Mouse (Mus musculus): ENCODE results near the gene Olfr485. TPM values are rescaled to one million over a fixed set of nuclear protein-coding genes. Genes with fewer than 3 reads are reported as not detected.
"Not testable (repeated sequence)": the region's sequence is repeated elsewhere in the genome, so short reads cannot be mapped to it uniquely, and the experiment has no call there.

The Olfr485 gene
- polyA plus RNA-seq (2012; rRNA removed), result not detected in 2 replicates

DNA sequence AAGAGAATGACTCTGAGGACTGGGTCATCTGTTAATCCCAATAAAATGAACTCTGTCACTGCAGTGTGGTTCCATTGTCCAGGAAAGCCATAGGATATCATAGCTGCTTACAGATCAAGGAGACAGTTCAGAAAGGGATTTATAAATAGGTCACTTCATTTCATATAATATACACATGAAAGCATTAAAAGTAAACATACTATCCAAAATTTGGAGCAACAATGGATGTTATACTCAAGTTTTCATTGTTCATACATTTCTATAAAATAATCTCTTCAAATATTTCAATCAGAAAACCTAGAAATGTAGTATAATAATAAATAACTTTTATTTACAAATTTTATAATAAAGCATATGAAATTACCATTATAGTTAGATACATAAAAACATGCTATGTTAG is at the start of gene Olfr485:
Olfr485 (minus strand) TSS at position 101 of the 400 bp plus-strand sequence.
- Histone ChIP-seq H3K4me3 (ENCODE audit: insufficient read depth, low read depth, low read length) (no peak within 1 kb of the TSS), H3K27me3 (replicated peaks; ENCODE audit: control insufficient read depth, insufficient read depth, low read length) (no peaks in the 10 kb centered on the region), H3K36me3 (ENCODE audit: control insufficient read depth, insufficient read depth, low read length) (no peaks in the 10 kb centered on the region), H3K27ac (ENCODE audit: insufficient read depth, low read depth, low read length) (no peak within 1 kb of the TSS), H3K4me1 (ENCODE audit: control insufficient read depth, insufficient read depth, low read length) (no peaks in the 10 kb centered on the region)
- TF ChIP-seq POLR2A (IDR thresholded peaks at IDR 0.05; ENCODE audit: low read depth, low read length) (no peak), CTCF (conservative IDR thresholded peaks at IDR 0.05; ENCODE audit: insufficient read depth, insufficient read length, low read depth, low read length) (no peak)
- no peak for DNase-seq

DNA sequence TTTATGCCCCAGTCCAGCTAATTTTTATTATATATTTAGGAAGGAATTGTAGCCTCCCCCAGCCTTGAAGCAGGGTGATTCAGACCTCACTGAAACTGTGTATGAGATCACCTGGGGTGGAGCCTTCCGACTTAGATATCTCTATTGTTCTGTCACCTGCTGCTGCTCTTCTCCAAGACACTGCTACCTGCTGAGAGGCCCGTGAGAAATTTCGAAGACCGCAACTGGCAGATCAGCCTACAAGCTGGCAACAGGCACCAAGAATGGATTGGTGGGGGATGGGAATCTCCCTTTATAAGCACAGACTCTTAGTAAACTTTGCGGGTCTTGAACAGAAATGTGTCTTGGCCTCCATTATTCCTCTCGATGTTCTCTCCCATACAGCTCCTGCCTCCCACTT is 37.3 kb upstream of the Olfr485 start:
- no peak overlapping the region for H3K4me3 ChIP-seq (ENCODE audit: insufficient read depth, low read depth, low read length)
- H3K36me3 ChIP-seq (ENCODE audit: control insufficient read depth, insufficient read depth, low read length), result no peaks in the 10 kb centered on the region
- TF ChIP-seq CTCF (conservative IDR thresholded peaks at IDR 0.05; ENCODE audit: insufficient read depth, insufficient read length, low read depth, low read length) (no peak), POLR2A (IDR thresholded peaks at IDR 0.05; ENCODE audit: low read depth, low read length) (no peak)
- no peaks in the 10 kb centered on the region for H3K27me3 ChIP-seq (replicated peaks; ENCODE audit: control insufficient read depth, insufficient read depth, low read length)
- DNase-seq, result no peak
- no peak overlapping the region for H3K27ac ChIP-seq (ENCODE audit: insufficient read depth, low read depth, low read length)
- WGBS, result 73% methylated on average over 6 of the region's 6 CpGs
- no peaks in the 10 kb centered on the region for H3K4me1 ChIP-seq (ENCODE audit: control insufficient read depth, insufficient read depth, low read length)

DNA sequence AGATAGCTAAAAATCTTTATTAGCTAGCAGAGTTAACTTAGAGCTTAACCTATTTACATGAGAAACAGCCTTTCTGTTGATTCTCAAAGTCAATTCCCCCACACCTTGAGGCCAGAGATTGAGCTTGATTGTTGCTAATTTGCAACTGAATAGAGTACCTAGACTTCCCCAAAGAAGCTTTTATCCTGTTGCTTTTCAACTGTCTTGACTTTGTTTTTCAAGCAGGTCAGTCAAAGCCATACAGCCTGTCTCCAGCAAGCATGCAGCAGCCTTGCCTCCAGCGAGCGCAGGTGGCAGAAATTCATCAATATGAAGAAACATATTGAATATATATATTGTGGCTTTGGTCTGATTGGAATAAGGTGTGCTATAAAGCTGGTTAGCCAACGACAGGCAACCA is 36.7 kb upstream of the Olfr485 start:
- H3K36me3 ChIP-seq (ENCODE audit: control insufficient read depth, insufficient read depth, low read length); H3K27me3 ChIP-seq (replicated peaks; ENCODE audit: control insufficient read depth, insufficient read depth, low read length); H3K4me3 ChIP-seq (ENCODE audit: insufficient read depth, low read depth, low read length); H3K27ac ChIP-seq (ENCODE audit: insufficient read depth, low read depth, low read length); H3K4me1 ChIP-seq (ENCODE audit: control insufficient read depth, insufficient read depth, low read length); DNase-seq: not testable (repeated sequence)
- WGBS, result 57% methylated on average over 3 of the region's 3 CpGs

DNA sequence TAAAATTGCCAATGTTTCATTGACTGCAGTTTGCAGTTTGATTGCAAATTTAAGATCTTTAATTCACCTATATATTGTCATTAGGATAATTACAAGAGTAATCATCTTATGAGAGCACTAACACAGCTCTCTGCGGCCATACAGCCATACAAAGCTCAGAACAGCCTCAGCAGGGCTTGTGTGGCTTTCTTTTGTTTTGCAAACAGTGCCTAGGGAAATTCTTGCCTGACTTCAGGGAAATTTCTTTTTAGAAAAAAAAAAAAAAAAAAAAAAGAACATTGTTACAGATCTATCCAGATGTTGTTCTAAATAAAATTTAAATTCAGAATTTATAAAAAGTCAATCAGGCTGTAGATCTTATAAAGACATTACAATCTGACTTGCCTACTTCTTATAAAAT is 33.0 kb upstream of the Olfr485 start:
- not testable (repeated sequence) for H3K27me3 ChIP-seq (replicated peaks; ENCODE audit: control insufficient read depth, insufficient read depth, low read length); H3K4me3 ChIP-seq (ENCODE audit: insufficient read depth, low read depth, low read length); H3K27ac ChIP-seq (ENCODE audit: insufficient read depth, low read depth, low read length); H3K4me1 ChIP-seq (ENCODE audit: control insufficient read depth, insufficient read depth, low read length); H3K36me3 ChIP-seq (ENCODE audit: control insufficient read depth, insufficient read depth, low read length); DNase-seq
- 50% methylated on average over 1 of the region's 1 CpGs for WGBS

DNA sequence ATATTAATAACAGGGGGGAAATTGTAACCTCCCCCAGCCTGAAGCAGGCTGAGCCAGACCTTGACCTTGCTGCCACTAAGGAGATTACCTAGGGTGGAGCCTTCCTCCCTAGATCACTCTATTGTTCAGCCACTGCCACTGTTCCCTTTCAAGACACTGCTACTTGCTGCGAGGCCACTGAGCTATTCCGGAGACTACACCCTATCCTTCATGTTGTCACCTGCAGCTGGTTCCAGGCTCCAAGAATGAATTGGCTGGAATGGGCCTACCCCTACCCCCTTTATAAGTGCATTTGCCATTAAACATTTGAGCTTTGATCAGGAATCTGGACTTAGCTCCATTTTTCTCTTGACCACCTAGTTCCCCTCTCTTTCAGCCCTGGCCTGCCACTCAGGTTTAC is 31.5 kb upstream of the Olfr485 start:
- not testable (repeated sequence) for H3K27me3 ChIP-seq (replicated peaks; ENCODE audit: control insufficient read depth, insufficient read depth, low read length); H3K4me3 ChIP-seq (ENCODE audit: insufficient read depth, low read depth, low read length); H3K4me1 ChIP-seq (ENCODE audit: control insufficient read depth, insufficient read depth, low read length); H3K36me3 ChIP-seq (ENCODE audit: control insufficient read depth, insufficient read depth, low read length); DNase-seq; H3K27ac ChIP-seq (ENCODE audit: insufficient read depth, low read depth, low read length)
- 75% methylated on average over 2 of the region's 2 CpGs for WGBS

DNA sequence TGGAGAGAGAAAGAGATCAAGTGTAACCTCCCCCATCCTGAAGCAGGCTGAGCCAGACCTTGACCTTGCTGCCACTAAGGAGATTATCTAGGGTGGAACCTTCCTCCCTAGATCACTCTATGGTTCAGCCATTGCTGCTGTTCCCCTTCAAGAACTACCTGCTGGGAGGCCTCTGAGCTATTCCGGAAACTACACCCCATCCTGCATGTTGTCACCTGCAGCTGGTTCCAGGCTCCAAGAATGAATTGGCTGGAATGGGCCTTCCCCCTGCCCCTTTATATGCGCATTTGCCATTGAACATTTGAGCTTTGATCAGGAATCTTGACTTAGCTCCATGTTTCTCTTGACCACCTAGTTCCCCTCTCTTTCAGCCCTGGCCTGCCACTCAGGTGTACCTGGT is 25.6 kb upstream of the Olfr485 start:
- WGBS, result 88% methylated on average over 2 of the region's 2 CpGs
- not testable (repeated sequence) for H3K36me3 ChIP-seq (ENCODE audit: control insufficient read depth, insufficient read depth, low read length)

DNA sequence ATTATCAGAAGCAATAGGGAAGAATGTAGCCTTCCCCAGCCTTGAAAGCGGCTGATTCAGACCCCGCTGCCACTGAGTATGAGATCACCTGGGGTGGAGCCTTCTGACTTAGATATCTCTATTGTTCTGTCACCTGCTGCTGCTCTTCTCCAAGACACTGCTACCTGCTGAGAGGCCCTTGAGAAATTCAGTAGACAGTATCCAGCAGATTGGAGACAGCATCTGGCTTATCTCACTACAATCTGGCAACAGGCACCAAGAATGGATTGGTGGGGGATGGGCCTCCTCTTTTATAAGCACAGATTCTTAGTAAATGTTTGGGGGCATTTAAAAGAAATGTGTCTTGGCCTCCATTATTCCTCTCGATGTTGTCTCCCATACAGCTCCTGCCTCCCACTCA is 24.7 kb upstream of the Olfr485 start:
- WGBS, result 82% methylated on average over 3 of the region's 3 CpGs
- H3K27me3 ChIP-seq (replicated peaks; ENCODE audit: control insufficient read depth, insufficient read depth, low read length); H3K36me3 ChIP-seq (ENCODE audit: control insufficient read depth, insufficient read depth, low read length); H3K27ac ChIP-seq (ENCODE audit: insufficient read depth, low read depth, low read length); H3K4me1 ChIP-seq (ENCODE audit: control insufficient read depth, insufficient read depth, low read length); H3K4me3 ChIP-seq (ENCODE audit: insufficient read depth, low read depth, low read length); DNase-seq: not testable (repeated sequence)

More for the DNA sequence above, 25.6 kb upstream of the Olfr485 start:
- H3K27me3 ChIP-seq (replicated peaks; ENCODE audit: control insufficient read depth, insufficient read depth, low read length); H3K4me1 ChIP-seq (ENCODE audit: control insufficient read depth, insufficient read depth, low read length); H3K27ac ChIP-seq (ENCODE audit: insufficient read depth, low read depth, low read length); DNase-seq; H3K4me3 ChIP-seq (ENCODE audit: insufficient read depth, low read depth, low read length): not testable (repeated sequence)

DNA sequence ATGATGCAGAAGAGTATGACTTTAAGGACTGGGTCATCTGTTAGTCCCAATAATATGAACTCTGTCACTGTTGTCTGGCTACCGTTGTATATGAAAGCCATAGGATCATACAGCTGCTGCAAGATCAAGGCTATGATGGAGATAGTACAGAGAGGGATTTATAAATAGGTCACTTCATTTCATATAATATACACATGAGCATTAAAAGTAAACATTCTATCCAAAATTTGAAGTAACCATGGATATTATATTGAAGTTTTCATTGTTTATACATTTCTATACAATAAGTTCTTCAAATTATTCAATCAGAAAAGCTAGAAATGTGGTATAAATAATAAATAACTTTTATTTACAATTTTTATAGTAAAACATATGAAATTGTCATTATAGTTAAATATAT is 13.0 kb upstream of the Olfr485 start, which contains the start of gene Olfr486:
Olfr486 (minus strand) TSS at position 101 of the 400 bp plus-strand sequence.
- DNase-seq; H3K27ac ChIP-seq (ENCODE audit: insufficient read depth, low read depth, low read length); H3K4me3 ChIP-seq (ENCODE audit: insufficient read depth, low read depth, low read length); H3K36me3 ChIP-seq (ENCODE audit: control insufficient read depth, insufficient read depth, low read length); H3K27me3 ChIP-seq (replicated peaks; ENCODE audit: control insufficient read depth, insufficient read depth, low read length); H3K4me1 ChIP-seq (ENCODE audit: control insufficient read depth, insufficient read depth, low read length): not testable (repeated sequence)
- 85% methylated on average over 1 of the region's 1 CpGs for WGBS

Data from kidney, adult 2 months (tissue).